Mouse (Mus musculus) thymus, postnatal 14 days (tissue): ENCODE results near the gene Wars2.

ENCODE experiments used
- DNase-seq: peaks from one replicate; pipeline ENCODE4 v3.0.0; 2021

Gene Wars2

GRCm38 (mm10) chr3:99277973-99278580, 137.2 kb downstream of the Wars2 start:
- no peak for DNase-seq

- DNase-seq = no peak
Measured at GRCm38 (mm10) chr3:99279718-99280117, 138.8 kb downstream of the Wars2 start.

DNA sequence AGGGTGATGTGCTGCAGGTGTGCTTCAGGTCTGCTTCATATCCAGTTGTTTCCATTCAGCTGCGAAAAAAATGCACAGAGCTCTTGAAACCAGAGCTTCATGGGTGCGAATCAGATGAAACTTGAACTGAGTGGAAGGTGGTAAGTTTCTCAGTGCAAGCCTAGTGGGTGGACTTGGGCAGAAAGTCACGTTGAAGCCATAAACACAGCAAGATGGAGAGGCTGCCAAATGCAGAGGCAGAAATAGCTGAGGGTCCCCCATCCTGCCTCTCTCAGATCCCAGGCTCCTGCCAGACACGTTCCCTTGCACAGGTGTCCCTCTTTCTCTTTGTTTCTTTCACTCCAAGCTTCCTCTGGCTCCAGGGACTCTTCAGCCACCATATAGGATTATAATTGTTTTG, 140.6 kb downstream of the Wars2 start:
- no peak for DNase-seq

DNA sequence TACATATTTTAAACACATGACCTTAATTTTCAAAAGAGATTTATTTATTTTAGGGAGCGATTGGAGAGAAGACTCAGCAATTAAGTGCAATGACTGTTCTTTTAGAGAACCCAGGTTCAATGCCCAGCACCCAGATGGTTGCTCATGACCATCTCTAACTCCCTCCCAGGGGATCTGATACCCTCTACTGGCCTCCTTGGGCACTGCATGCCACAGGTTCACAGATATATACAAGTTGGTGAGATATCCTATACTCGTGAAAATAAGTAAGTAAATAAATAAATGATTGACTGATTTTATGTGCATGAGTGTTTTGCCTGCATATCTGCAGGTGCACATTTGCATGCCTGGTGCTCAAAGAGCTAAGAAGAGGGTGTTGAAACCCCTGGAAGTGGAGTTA, 147.4 kb downstream of the Wars2 start:
- peak; percentile 22 for DNase-seq
